8 mouse cellular contexts compared by ENCODE assay signal in the genomic region with DNA sequence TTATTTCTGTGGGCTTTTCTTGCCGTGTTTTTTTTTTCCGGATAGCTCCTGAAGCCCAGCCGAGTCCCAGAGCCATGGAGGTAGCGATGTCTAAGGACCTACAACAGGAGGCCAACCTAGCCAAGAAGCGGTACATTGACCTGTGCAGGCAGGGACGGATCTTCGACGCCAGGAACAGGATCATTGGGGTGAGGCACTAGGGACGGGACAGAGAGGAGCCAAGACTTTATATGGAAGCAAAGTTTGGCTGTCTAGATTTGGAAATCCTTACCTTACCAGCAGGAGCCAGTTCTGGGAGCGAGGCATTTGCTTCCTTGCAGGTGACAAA. TPM values are rescaled to one million over a fixed set of nuclear protein-coding genes. Genes with fewer than 3 reads are reported as not detected.
DNase-seq lines count a peak whose midpoint lies in the region; ATAC-seq and TF ChIP-seq lines count a peak whose summit lies in the region.

No protein-coding gene starts in this region.

- DNase-seq in heart, embryonic 10.5 days (ENCODE audit: low spot score): peak; percentile 71
- no peak for DNase-seq in heart, adult 9 months (ENCODE audit: low spot score in 2 of 2)
- no peak for DNase-seq in testis, postnatal 14 days (ENCODE audit: low spot score)
- DNase-seq in liver, embryonic 13.5 days: no peak
- no peak for DNase-seq in stomach, postnatal 0 days (ENCODE audit: low spot score)
- no peak for DNase-seq in layer of hippocampus, adult 9-11 months
- DNase-seq in spleen, postnatal 4 days (ENCODE audit: low spot score in 2 of 2): no peak

- H3K4me2 ChIP-seq in liver, embryonic 13.5 days: peak overlapping the region; percentile 24
- peak overlapping the region; percentile 50 for H3K4me2 ChIP-seq in stomach, postnatal 0 days (replicated peaks; ENCODE audit: low read depth)

- WGBS in heart, embryonic 10.5 days: 23% methylated on average over 10 of the region's 10 CpGs
- WGBS in liver, embryonic 13.5 days (ENCODE audit: insufficient replicate concordance): 26% methylated on average over 10 of the region's 10 CpGs
- 22% methylated on average over 10 of the region's 10 CpGs for WGBS in stomach, postnatal 0 days

- H3K4me1 ChIP-seq in heart, embryonic 10.5 days: peaks cover 10% of the 10 kb centered on the region
- peaks cover 2% of the 10 kb centered on the region for H3K4me1 ChIP-seq in testis, adult 2 months (ENCODE audit: control insufficient read depth, insufficient read depth, low read length)
- 0 out of 2 replicates have a peak, but pooled peaks cover 4% of the 10 kb centered on the region for H3K4me1 ChIP-seq in liver, embryonic 13.5 days (replicated peaks)
- H3K4me1 ChIP-seq in stomach, postnatal 0 days (replicated peaks; ENCODE audit: control insufficient read depth, insufficient read depth): 0 out of 2 replicates have a peak, but pooled peaks cover 2% of the 10 kb centered on the region

- H3K27me3 ChIP-seq in heart, embryonic 10.5 days (ENCODE audit: insufficient read depth, poor library complexity, severe bottlenecking): peaks cover 41% of the 10 kb centered on the region
- no peaks in the 10 kb centered on the region for H3K27me3 ChIP-seq in testis, adult 2 months (ENCODE audit: control insufficient read depth, insufficient read depth, low read length)
- H3K27me3 ChIP-seq in liver, embryonic 13.5 days: peaks cover 5% of the 10 kb centered on the region; the same call in 1 of the 2 replicates
- no peaks in the 10 kb centered on the region for H3K27me3 ChIP-seq in stomach, postnatal 0 days (ENCODE audit: control insufficient read depth, insufficient read depth, low read length)

- no peak overlapping the region for H3K9ac ChIP-seq in liver, embryonic 13.5 days
- no peak overlapping the region for H3K9ac ChIP-seq in stomach, postnatal 0 days (ENCODE audit: low read length)

- TF ChIP-seq POLR2A in testis, adult 2 months (IDR thresholded peaks at IDR 0.05; ENCODE audit: control insufficient read depth, low read depth, low read length): no peak

- no peak for TF ChIP-seq CTCF in testis, adult 2 months (IDR thresholded peaks at IDR 0.05; ENCODE audit: control insufficient read depth, insufficient read depth, insufficient replicate concordance, low read depth, low read length)
- no peak for TF ChIP-seq CTCF in stomach, postnatal 0 days (IDR thresholded peaks at IDR 0.05; ENCODE audit: low read depth)

- no peak overlapping the region for H3K27ac ChIP-seq in heart, embryonic 10.5 days
- H3K27ac ChIP-seq in testis, adult 2 months (ENCODE audit: control insufficient read depth, insufficient read depth, low read depth, low read length): peak overlapping the region; percentile 90
- H3K27ac ChIP-seq in liver, embryonic 13.5 days: no peak overlapping the region
- H3K27ac ChIP-seq in stomach, postnatal 0 days (replicated peaks): no peak overlapping the region

- no peaks in the 10 kb centered on the region for H3K36me3 ChIP-seq in heart, embryonic 10.5 days
- H3K36me3 ChIP-seq in testis, adult 2 months (ENCODE audit: control insufficient read depth, insufficient read depth, low read length): peaks cover 8% of the 10 kb centered on the region
- no peaks in the 10 kb centered on the region for H3K36me3 ChIP-seq in liver, embryonic 13.5 days
- H3K36me3 ChIP-seq in stomach, postnatal 0 days (ENCODE audit: control insufficient read depth, insufficient read depth, low read length): no peaks in the 10 kb centered on the region

- peaks cover 5% of the 10 kb centered on the region; the same call in 1 of the 2 replicates for H3K9me3 ChIP-seq in heart, embryonic 10.5 days
- no peaks in the 10 kb centered on the region for H3K9me3 ChIP-seq in liver, embryonic 13.5 days (replicated peaks)
- no peaks in the 10 kb centered on the region for H3K9me3 ChIP-seq in stomach, postnatal 0 days (ENCODE audit: control insufficient read depth, low read length)

- peak overlapping the region; percentile 45 for H3K4me3 ChIP-seq in heart, embryonic 10.5 days
- H3K4me3 ChIP-seq in testis, adult 2 months (ENCODE audit: control insufficient read depth, low read depth, low read length): peak overlapping the region; percentile 99
- H3K4me3 ChIP-seq in liver, embryonic 13.5 days (replicated peaks): no peak overlapping the region
- H3K4me3 ChIP-seq in stomach, postnatal 0 days (ENCODE audit: low read depth, low read length): peak overlapping the region; percentile 23

- ATAC-seq in liver, embryonic 13.5 days (ENCODE audit: low read depth): no peak
- no peak for ATAC-seq in stomach, postnatal 0 days (ENCODE audit: low FRiP score, low TSS enrichment)

- no peak for TF ChIP-seq EP300 in stomach, postnatal 0 days (optimal IDR thresholded peaks at IDR 0.05)

RNA-seq across cellular contexts. Expression of a gene that starts 0.3 kb away (rescaled TPM):
- polyA plus RNA-seq in heart, embryonic 10.5 days (2016; fragmentation: Nextera tagmentation; extraction: Ambion mirVana): 0.15 TPM in 1 of 2 replicates, not detected in the other
- 29.6 and 31.0 TPM in 2 replicates for polyA plus RNA-seq in testis, adult 2 months (2012; rRNA removed)
- not detected in 2 replicates for polyA plus RNA-seq in liver, embryonic 13.5 days (2015; fragmentation: Nextera tagmentation; extraction: Ambion mirVana)
- polyA plus RNA-seq in stomach, postnatal 0 days (2015; fragmentation: Nextera tagmentation; extraction: Ambion mirVana): 0.08 TPM in 1 of 2 replicates, not detected in the other

RNA-seq across cellular contexts. Expression of a gene that starts 0.4 kb away (rescaled TPM):
- polyA plus RNA-seq in heart, embryonic 10.5 days (2016; fragmentation: Nextera tagmentation; extraction: Ambion mirVana): 0.11 and 0.20 TPM in 2 replicates
- 22.2 and 25.1 TPM in 2 replicates for polyA plus RNA-seq in testis, adult 2 months (2012; rRNA removed)
- 0.10 and 0.35 TPM in 2 replicates for polyA plus RNA-seq in liver, embryonic 13.5 days (2015; fragmentation: Nextera tagmentation; extraction: Ambion mirVana)
- polyA plus RNA-seq in stomach, postnatal 0 days (2015; fragmentation: Nextera tagmentation; extraction: Ambion mirVana): 0.07 and 0.08 TPM in 2 replicates

Comparison
In these comparisons a context has a peak if more than half of its experiments do, and no peak if none do; other contexts are left out.
1. RNA of a gene that starts 0.3 kb away (polyA plus RNA-seq): 29.6 to 31.0 TPM in testis, adult 2 months; 0.15 TPM in heart, embryonic 10.5 days, not detected in liver, embryonic 13.5 days and 0.08 TPM in stomach, postnatal 0 days; every median in the first group is over 10 times any median in the second.
2. RNA of a gene that starts 0.4 kb away (polyA plus RNA-seq): 22.2 to 25.1 TPM in testis, adult 2 months; 0.10 to 0.35 TPM in liver, embryonic 13.5 days, 0.11 to 0.20 TPM in heart, embryonic 10.5 days and 0.07 to 0.08 TPM in stomach, postnatal 0 days; every median in the first group is over 10 times any median in the second.